Mouse (Mus musculus): ENCODE measurements around the gene Gm5089. TPM values are rescaled to one million over a fixed set of nuclear protein-coding genes. Genes with fewer than 3 reads are reported as not detected.

Gene Gm5089
- polyA plus RNA-seq, 1 experiment, result not detected

DNA sequence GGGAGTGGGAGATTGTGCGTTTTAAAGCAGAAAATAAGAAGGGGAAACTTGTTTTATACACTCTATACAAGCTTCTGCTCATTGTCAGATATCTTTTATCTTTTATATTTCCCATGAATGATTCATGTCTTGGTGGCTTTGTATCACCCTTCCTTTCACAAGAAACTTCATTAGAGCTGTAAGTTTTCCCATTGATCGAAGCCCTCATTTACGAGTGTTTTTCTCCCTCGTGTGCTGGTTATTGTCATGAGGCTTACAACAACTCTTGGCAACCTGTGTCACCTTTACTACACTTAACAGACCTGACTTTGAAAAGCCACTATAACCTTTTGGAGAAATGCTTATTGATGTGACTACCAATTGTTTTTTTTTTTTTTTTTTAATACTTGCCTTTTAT is 4.6 kb upstream of the Gm5089 start:
- TF ChIP-seq E2F4 (IDR thresholded peaks at IDR 0.05; ENCODE audit: insufficient read depth) (no peak), SRF (IDR thresholded peaks at IDR 0.05; ENCODE audit: control insufficient read depth, insufficient read length, low read depth) (no peak), USF1 (IDR thresholded peaks at IDR 0.05; ENCODE audit: low read depth) (no peak), MAX (IDR thresholded peaks at IDR 0.05; ENCODE audit: low read depth) (no peak)
- Histone ChIP-seq H3K4me2 (ENCODE audit: low read depth) (no peak overlapping the region), H3K4me3 (no peak overlapping the region), H3K27me3 (ENCODE audit: control insufficient read depth, insufficient read depth, insufficient read length) (peaks cover 13% of the 10 kb centered on the region), H3K36me3 (ENCODE audit: control insufficient read depth, insufficient read depth) (no peaks in the 10 kb centered on the region), H3ac (ENCODE audit: control insufficient read depth, insufficient read length) (no peak overlapping the region), H3K79me2 (ENCODE audit: control insufficient read depth, insufficient read depth) (no peaks in the 10 kb centered on the region)

- Histone ChIP-seq H3K4me3 (no peak overlapping the region), H3K27me3 (ENCODE audit: control insufficient read depth, insufficient read depth, insufficient read length) (peaks cover 18% of the 10 kb centered on the region), H3K4me2 (ENCODE audit: low read depth) (no peak overlapping the region), H3ac (ENCODE audit: control insufficient read depth, insufficient read length) (no peak overlapping the region), H3K36me3 (ENCODE audit: control insufficient read depth, insufficient read depth) (no peaks in the 10 kb centered on the region), H3K79me2 (ENCODE audit: control insufficient read depth, insufficient read depth) (no peaks in the 10 kb centered on the region)
- no peak for TF ChIP-seq POLR2AphosphoS2 (IDR thresholded peaks at IDR 0.05; ENCODE audit: insufficient read length, low read depth)
- TF ChIP-seq CEBPB (IDR thresholded peaks at IDR 0.05; ENCODE audit: insufficient read depth, poor library complexity, severe bottlenecking), result no peak
- no peak for TF ChIP-seq TCF12 (IDR thresholded peaks at IDR 0.05; ENCODE audit: insufficient read depth, poor library complexity, severe bottlenecking)
- no peak for TF ChIP-seq SRF (IDR thresholded peaks at IDR 0.05; ENCODE audit: control insufficient read depth, insufficient read length, low read depth)
- no peak for TF ChIP-seq POLR2A (IDR thresholded peaks at IDR 0.05; ENCODE audit: insufficient read length, low read depth)
- no peak for TF ChIP-seq MYOG (IDR thresholded peaks at IDR 0.05; ENCODE audit: control insufficient read depth in 1 of 3, insufficient read depth in 1 of 3, insufficient read length in 2 of 3, low read depth in 2 of 3)
- TF ChIP-seq TCF3 (IDR thresholded peaks at IDR 0.05; ENCODE audit: insufficient read length, low read depth), result no peak
- no peak for TF ChIP-seq E2F4 (IDR thresholded peaks at IDR 0.05; ENCODE audit: insufficient read depth)
- no peak for TF ChIP-seq MYOD1 (IDR thresholded peaks at IDR 0.05; ENCODE audit: control insufficient read depth in 1 of 3, insufficient read length in 2 of 3, low read depth in 2 of 3)
- no peak for TF ChIP-seq REST (IDR thresholded peaks at IDR 0.05; ENCODE audit: insufficient read depth, insufficient read length)
- no peak for TF ChIP-seq USF1 (IDR thresholded peaks at IDR 0.05; ENCODE audit: low read depth)
- no peak for TF ChIP-seq MAX (IDR thresholded peaks at IDR 0.05; ENCODE audit: low read depth)
These were observed 4.1 kb upstream of the Gm5089 start for GRCm38 (mm10) chr14:122454901-122455561.

- H3K79me2 ChIP-seq (ENCODE audit: control insufficient read depth, insufficient read depth), result no peaks in the 10 kb centered on the region
- H3ac ChIP-seq (ENCODE audit: control insufficient read depth, insufficient read length), result no peak overlapping the region
- peaks cover 20% of the 10 kb centered on the region for H3K27me3 ChIP-seq (ENCODE audit: control insufficient read depth, insufficient read depth, insufficient read length)
- H3K4me3 ChIP-seq, result no peak overlapping the region
- H3K4me2 ChIP-seq (ENCODE audit: low read depth), result no peak overlapping the region
- no peaks in the 10 kb centered on the region for H3K36me3 ChIP-seq (ENCODE audit: control insufficient read depth, insufficient read depth)
- TF ChIP-seq MYOG (IDR thresholded peaks at IDR 0.05; ENCODE audit: control insufficient read depth in 1 of 3, insufficient read depth in 1 of 3, insufficient read length in 2 of 3, low read depth in 2 of 3) (no peak), POLR2A (IDR thresholded peaks at IDR 0.05; ENCODE audit: insufficient read length, low read depth) (no peak), CEBPB (IDR thresholded peaks at IDR 0.05; ENCODE audit: insufficient read depth, poor library complexity, severe bottlenecking) (no peak), MAX (IDR thresholded peaks at IDR 0.05; ENCODE audit: low read depth) (no peak), MYOD1 (IDR thresholded peaks at IDR 0.05; ENCODE audit: control insufficient read depth in 1 of 3, insufficient read length in 2 of 3, low read depth in 2 of 3) (no peak), SRF (IDR thresholded peaks at IDR 0.05; ENCODE audit: control insufficient read depth, insufficient read length, low read depth) (no peak), E2F4 (IDR thresholded peaks at IDR 0.05; ENCODE audit: insufficient read depth) (no peak), TCF12 (IDR thresholded peaks at IDR 0.05; ENCODE audit: insufficient read depth, poor library complexity, severe bottlenecking) (no peak), POLR2AphosphoS2 (IDR thresholded peaks at IDR 0.05; ENCODE audit: insufficient read length, low read depth) (no peak), TCF3 (IDR thresholded peaks at IDR 0.05; ENCODE audit: insufficient read length, low read depth) (no peak), USF1 (IDR thresholded peaks at IDR 0.05; ENCODE audit: low read depth) (no peak), REST (IDR thresholded peaks at IDR 0.05; ENCODE audit: insufficient read depth, insufficient read length) (no peak)
These were observed 3.3 kb upstream of the Gm5089 start for GRCm38 (mm10) chr14:122453996-122454738.

DNA sequence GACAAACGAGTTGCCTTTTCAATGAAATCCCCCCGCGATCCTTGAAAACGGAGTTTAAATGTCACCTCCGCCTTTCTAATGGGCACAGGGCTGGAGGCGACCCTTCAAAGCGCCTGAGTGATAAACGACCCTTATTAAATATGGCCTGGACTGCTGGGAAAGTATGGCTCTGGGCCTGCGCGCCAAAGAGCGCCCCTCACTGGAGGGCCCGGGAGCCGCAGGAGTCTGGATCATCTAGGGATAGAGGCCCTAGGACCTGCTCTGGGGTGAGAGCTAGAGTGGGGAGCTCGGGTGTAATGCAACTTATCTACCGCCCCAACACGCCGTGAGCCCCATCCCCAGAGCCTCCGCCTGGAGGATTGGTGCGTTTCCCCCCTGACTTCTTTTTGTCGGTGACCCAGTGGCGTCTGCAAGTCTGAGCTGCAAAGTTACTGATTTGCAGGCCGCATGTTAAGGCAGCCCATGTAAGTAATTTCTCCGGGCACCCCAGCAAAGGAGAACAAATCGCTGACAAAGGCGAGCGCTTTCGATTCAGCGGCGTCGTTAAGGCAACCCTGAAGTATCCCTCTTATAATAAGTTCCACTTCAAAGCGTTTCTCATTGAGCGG is 2.6 kb upstream of the Gm5089 start:
- H3K4me3 ChIP-seq, result no peak overlapping the region
- H3ac ChIP-seq (ENCODE audit: control insufficient read depth, insufficient read length), result no peak overlapping the region
- no peaks in the 10 kb centered on the region for H3K36me3 ChIP-seq (ENCODE audit: control insufficient read depth, insufficient read depth)
- TF ChIP-seq CEBPB (IDR thresholded peaks at IDR 0.05; ENCODE audit: insufficient read depth, poor library complexity, severe bottlenecking) (no peak), REST (IDR thresholded peaks at IDR 0.05; ENCODE audit: insufficient read depth, insufficient read length) (no peak), SRF (IDR thresholded peaks at IDR 0.05; ENCODE audit: control insufficient read depth, insufficient read length, low read depth) (no peak), TCF12 (IDR thresholded peaks at IDR 0.05; ENCODE audit: insufficient read depth, poor library complexity, severe bottlenecking) (no peak), POLR2AphosphoS2 (IDR thresholded peaks at IDR 0.05; ENCODE audit: insufficient read length, low read depth) (no peak), MYOD1 (IDR thresholded peaks at IDR 0.05; ENCODE audit: control insufficient read depth in 1 of 3, insufficient read length in 2 of 3, low read depth in 2 of 3) (no peak), POLR2A (IDR thresholded peaks at IDR 0.05; ENCODE audit: insufficient read length, low read depth) (no peak)
- no peak overlapping the region for H3K4me2 ChIP-seq (ENCODE audit: low read depth)
- H3K27me3 ChIP-seq (ENCODE audit: control insufficient read depth, insufficient read depth, insufficient read length), result peaks cover 20% of the 10 kb centered on the region
- H3K79me2 ChIP-seq (ENCODE audit: control insufficient read depth, insufficient read depth), result no peaks in the 10 kb centered on the region
